Mouse (Mus musculus) heart, postnatal 0 days (tissue): ENCODE results near the gene Atxn7l2.

Experiments
- CTCF ChIP-seq: IDR thresholded peaks from 2 replicates; pipeline ENCODE4 v1.5.1; 2016; ENCODE audit warnings: antibody characterized with exemption, control low read depth, low read depth
- EP300 ChIP-seq: IDR thresholded peaks from 2 replicates; pipeline ENCODE4 v1.6.1; 2016; ENCODE audit warnings: antibody characterized with exemption, low read depth

DNA sequence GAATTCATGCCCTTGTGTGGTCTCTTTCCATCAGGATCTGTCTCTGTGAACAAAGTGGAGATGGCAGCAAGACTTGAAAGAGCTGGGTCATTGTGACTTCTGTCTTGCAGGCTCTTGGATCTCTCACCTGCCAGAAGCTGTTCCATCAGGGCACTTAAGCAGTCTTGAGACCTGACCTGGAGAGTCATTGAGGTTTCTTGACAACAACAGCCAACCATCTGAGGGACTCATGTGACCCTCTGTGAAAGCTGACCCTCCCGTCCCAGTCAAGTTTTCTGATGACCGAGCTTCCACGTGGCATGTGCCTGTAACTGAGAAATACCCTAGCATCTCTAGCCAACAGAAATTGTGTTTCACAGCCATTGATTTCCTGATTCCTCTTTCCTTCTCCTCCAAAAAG lies 26.0 kb downstream of the Atxn7l2 start:
- TF ChIP-seq CTCF = no peak
- no peak for TF ChIP-seq EP300
